ENCODE assay signal across 10 mouse cellular contexts in genomic region chr10:60827901-60828670, GRCm38 (mm10). TPM values are rescaled to one million over a fixed set of nuclear protein-coding genes. Genes with fewer than 3 reads are reported as not detected.
DNase-seq lines count a peak whose midpoint lies in the region; ATAC-seq and TF ChIP-seq lines count a peak whose summit lies in the region.
"Had no signal": no experiment of that assay in that cellular context is flagged by ENCODE, and none has a peak within 500 bp of the region (broad histone marks: within the 10 kb centered on the region; RNA-seq: fewer than 3 reads in every experiment).

No protein-coding gene starts in this region.

- DNase-seq in kidney, adult 2 months: no peak
- DNase-seq in cerebellum, adult 9-10 months: peak; percentile 63
- DNase-seq in thymus, postnatal 4 days: no peak
- DNase-seq in right cerebral cortex, postnatal 14 days: no peak
- DNase-seq: kidney, adult 11 months had no signal

- 0 out of 2 replicates have a peak overlapping the region, but pooled peaks have one; percentile 1 for H3K9ac ChIP-seq in kidney, embryonic 16.5 days (replicated peaks; ENCODE audit: low read length)
- H3K9ac ChIP-seq in forebrain, embryonic 15.5 days (replicated peaks): no peak overlapping the region
- 0 out of 2 replicates have a peak overlapping the region, but pooled peaks have one; percentile 62 for H3K9ac ChIP-seq in midbrain, embryonic 13.5 days (replicated peaks)

- 36% methylated on average over 17 of the region's 17 CpGs for WGBS in kidney, embryonic 16.5 days
- WGBS in kidney, adult 2 months: 50% methylated on average over 17 of the region's 17 CpGs
- WGBS in forebrain, embryonic 15.5 days: 44% methylated on average over 17 of the region's 17 CpGs
- WGBS in midbrain, embryonic 13.5 days: 43% methylated on average over 17 of the region's 17 CpGs

- no peak overlapping the region; the same call in 1 of the 2 replicates for H3K27ac ChIP-seq in kidney, embryonic 16.5 days (ENCODE audit: low read length)
- no peak overlapping the region for H3K27ac ChIP-seq in kidney, adult 2 months (ENCODE audit: insufficient read depth, low read depth, low read length)
- no peak overlapping the region for H3K27ac ChIP-seq in forebrain, embryonic 15.5 days (replicated peaks)
- no peak overlapping the region for H3K27ac ChIP-seq in midbrain, embryonic 13.5 days

- H3K4me1 ChIP-seq in kidney, embryonic 16.5 days (ENCODE audit: insufficient read depth, low read length): peaks cover 80% of the 10 kb centered on the region
- peaks cover 13% of the 10 kb centered on the region for H3K4me1 ChIP-seq in kidney, adult 2 months (ENCODE audit: control insufficient read depth, insufficient read depth, low read length)
- peaks cover 47% of the 10 kb centered on the region for H3K4me1 ChIP-seq in forebrain, embryonic 15.5 days
- H3K4me1 ChIP-seq in midbrain, embryonic 13.5 days (replicated peaks): peaks cover 60% of the 10 kb centered on the region

- peak overlapping the region; percentile 79 for H3K4me3 ChIP-seq in kidney, embryonic 16.5 days (ENCODE audit: low read length)
- no peak overlapping the region for H3K4me3 ChIP-seq in kidney, adult 2 months (ENCODE audit: insufficient read depth, low read depth, low read length)
- no peak overlapping the region for H3K4me3 ChIP-seq in forebrain, embryonic 15.5 days
- H3K4me3 ChIP-seq in midbrain, embryonic 13.5 days (replicated peaks): peak overlapping the region; percentile 54; the same call in 1 of the 2 replicates

- H3K27me3 ChIP-seq in kidney, embryonic 16.5 days (ENCODE audit: insufficient read depth, low read length): peaks cover 42% of the 10 kb centered on the region
- H3K27me3 ChIP-seq in kidney, adult 2 months (replicated peaks; ENCODE audit: control insufficient read depth, insufficient read depth, low read length): no peaks in the 10 kb centered on the region
- H3K27me3 ChIP-seq in forebrain, embryonic 15.5 days: peaks cover 45% of the 10 kb centered on the region
- peaks cover 86% of the 10 kb centered on the region for H3K27me3 ChIP-seq in midbrain, embryonic 13.5 days
- H3K27me3 ChIP-seq: Patski had no signal

- H3K4me2 ChIP-seq in kidney, embryonic 16.5 days (replicated peaks; ENCODE audit: low read depth, low read length): peak overlapping the region; percentile 91
- H3K4me2 ChIP-seq in forebrain, embryonic 15.5 days (replicated peaks): peak overlapping the region; percentile 90; the same call in 1 of the 2 replicates
- H3K4me2 ChIP-seq in midbrain, embryonic 13.5 days (replicated peaks): peak overlapping the region; percentile 78

- H3K36me3 ChIP-seq in kidney, embryonic 16.5 days (ENCODE audit: insufficient read depth, low read length): no peaks in the 10 kb centered on the region
- H3K36me3 ChIP-seq in kidney, adult 2 months (ENCODE audit: control insufficient read depth, insufficient read depth, low read length): no peaks in the 10 kb centered on the region
- H3K36me3 ChIP-seq in forebrain, embryonic 15.5 days: no peaks in the 10 kb centered on the region
- H3K36me3 ChIP-seq in midbrain, embryonic 13.5 days: no peaks in the 10 kb centered on the region

- TF ChIP-seq POLR2A in kidney, adult 2 months (IDR thresholded peaks at IDR 0.05; ENCODE audit: low read depth, low read length): no peak

- TF ChIP-seq CTCF in kidney, adult 2 months (conservative IDR thresholded peaks at IDR 0.05; ENCODE audit: insufficient read depth, insufficient read length, low read depth, low read length): no peak

- H3K9me3 ChIP-seq in kidney, embryonic 16.5 days (ENCODE audit: low read length): no peaks in the 10 kb centered on the region
- H3K9me3 ChIP-seq in forebrain, embryonic 15.5 days: no peaks in the 10 kb centered on the region
- H3K9me3 ChIP-seq in midbrain, embryonic 13.5 days: no peaks in the 10 kb centered on the region

- no peak for ATAC-seq in kidney, embryonic 16.5 days (ENCODE audit: low FRiP score, low TSS enrichment)
- no peak for ATAC-seq in forebrain, embryonic 15.5 days (replicated peaks)
- ATAC-seq in midbrain, embryonic 13.5 days: no peak
- no peak for ATAC-seq in megakaryocyte-erythroid progenitor cell, adult 5-6 weeks (replicated peaks; ENCODE audit: low FRiP score, low TSS enrichment, poor library complexity, severe bottlenecking)
- ATAC-seq: Patski had no signal

RNA-seq across cellular contexts. Expression of gene Unc5b, which starts 3.3 kb away (rescaled TPM):
- polyA plus RNA-seq in kidney, embryonic 16.5 days (2015; fragmentation: Nextera tagmentation; extraction: Ambion mirVana): 10.4 and 10.5 TPM in 2 replicates
- 6.1 and 6.2 TPM in 2 replicates for polyA plus RNA-seq in kidney, adult 2 months (2012; rRNA removed)
- polyA plus RNA-seq in forebrain, embryonic 15.5 days (2015; fragmentation: Nextera tagmentation; extraction: Ambion mirVana): 2.8 and 3.0 TPM in 2 replicates
- 3.1 and 4.0 TPM in 2 replicates for polyA plus RNA-seq in midbrain, embryonic 13.5 days (2015; fragmentation: Nextera tagmentation; extraction: Ambion mirVana)
- total RNA-seq in megakaryocyte-erythroid progenitor cell, adult 5-6 weeks (2014; fragmentation: Nextera tagmentation): not detected in 2 replicates
- total RNA-seq in megakaryocyte-erythroid progenitor cell, adult 5-6 weeks (2017): not detected in 2 replicates

Comparison
In these comparisons a context has a peak if more than half of its experiments do, and no peak if none do; other contexts are left out.
1. H3K4me3 ChIP-seq: peak in kidney, embryonic 16.5 days (single experiment) and midbrain, embryonic 13.5 days (single experiment); none in kidney, adult 2 months (single experiment) and forebrain, embryonic 15.5 days (single experiment).
2. Peak in every context shown above with its lines, with median percentiles within 50 percentile points of each other: H3K4me2 ChIP-seq.